Mouse (Mus musculus) heart, embryonic 13.5 days (tissue): ENCODE results near the gene Megf11. TPM values are rescaled to one million over a fixed set of nuclear protein-coding genes. Genes with fewer than 3 reads are reported as not detected.
"Not testable (repeated sequence)": the region's sequence is repeated elsewhere in the genome, so short reads cannot be mapped to it uniquely, and the experiment has no call there.

ENCODE experiments used
- ATAC-seq: fragments of 200-750 bp; cut with Nextera tagmentation; 2 replicates; pipeline ENCODE4 v1.8.0; 2017; ENCODE audit warnings: moderate TSS enrichment; ENCODE audit not compliant: insufficient number of reproducible peaks, low FRiP score, low TSS enrichment; ENCODE audit errors: extremely low read depth
- H3K27ac ChIP-seq: fragments of 300-500 bp; sonication (generic); replicated peaks from 2 replicates; pipeline ENCODE4 v1.5.1; 2015; ENCODE audit warnings: moderate library complexity, mild to moderate bottlenecking, inconsistent platforms
- H3K27me3 ChIP-seq: fragments of 300-500 bp; sonication (generic); replicated peaks from 2 replicates; pipeline ENCODE4 v1.6.1; 2015; ENCODE audit warnings: mild to moderate bottlenecking, inconsistent platforms
- H3K36me3 ChIP-seq: fragments of 300-500 bp; sonication (generic); 2 replicates; pipeline ENCODE4 v1.6.1; 2015; ENCODE audit warnings: mild to moderate bottlenecking, inconsistent platforms
- H3K4me1 ChIP-seq: fragments of 300-500 bp; sonication (generic); 2 replicates; pipeline ENCODE4 v1.6.1; 2015; ENCODE audit warnings: inconsistent platforms
- H3K4me2 ChIP-seq: fragments of 300-500 bp; sonication (generic); 2 replicates; pipeline ENCODE4 v1.6.1; 2015; ENCODE audit warnings: inconsistent platforms, mild to moderate bottlenecking, moderate library complexity
- H3K4me3 ChIP-seq: fragments of 300-500 bp; sonication (generic); 2 replicates; pipeline ENCODE4 v1.5.1; 2015; ENCODE audit warnings: moderate library complexity, mild to moderate bottlenecking, inconsistent platforms
- H3K9ac ChIP-seq: fragments of 300-500 bp; sonication (generic); 2 replicates; pipeline ENCODE4 v1.6.1; 2015; ENCODE audit warnings: inconsistent platforms, mild to moderate bottlenecking, moderate library complexity
- H3K9me3 ChIP-seq: fragments of 300-500 bp; sonication (generic); 2 replicates; pipeline ENCODE4 v1.6.1; 2016; ENCODE audit warnings: inconsistent platforms
- WGBS: fragments of 180-500 bp; shearing (Covaris S2); methylation state at CpG from one replicate; pipeline ENCODE4 v1.1.7; 2015; ENCODE audit warnings: mixed read lengths; 5-methylcytosine and 5-hydroxymethylcytosine counted together
- polyA plus RNA-seq: library from polyadenylated mRNA; unstranded; fragments of >200 nt; fragmentation: Nextera tagmentation; extraction: Ambion mirVana; gene quantifications from 2 replicates; pipeline ENCODE4 v1.2.1, GENCODE M21; 2015

Megf11 gene
- polyA plus RNA-seq, 1 experiment from 2014 or later, result 1.1 TPM

DNA sequence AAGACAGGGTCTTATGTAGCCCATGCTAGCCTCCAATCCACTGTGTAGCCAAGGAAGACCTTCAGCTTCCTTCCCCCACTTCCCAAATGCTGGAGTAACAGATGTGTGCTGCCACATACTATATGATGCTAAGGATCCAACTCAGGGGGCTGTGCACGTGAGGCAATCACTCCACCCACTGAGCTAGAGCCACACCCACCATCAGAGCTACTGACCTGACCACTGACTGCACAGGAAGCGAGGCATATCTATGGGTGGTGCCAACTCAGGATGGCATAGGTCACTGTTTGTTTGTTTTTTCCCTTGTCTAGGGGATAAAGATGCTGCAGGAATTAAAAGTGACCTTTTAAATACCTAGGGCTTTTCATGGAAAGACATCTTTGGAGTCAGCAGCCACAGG, 86.7 kb downstream of the Megf11 start:
- no peaks in the 10 kb centered on the region for H3K9me3 ChIP-seq
- peaks cover 19% of the 10 kb centered on the region for H3K27me3 ChIP-seq
- H3K4me3 ChIP-seq, result no peak overlapping the region
- H3K4me1 ChIP-seq, result 0 out of 2 replicates have a peak, but pooled peaks cover 6% of the 10 kb centered on the region
- H3K9ac ChIP-seq, result no peak overlapping the region
- WGBS, result 26% methylated on average over 2 of the region's 2 CpGs
- ATAC-seq, result no peak
- H3K27ac ChIP-seq, result no peak overlapping the region
- no peaks in the 10 kb centered on the region for H3K36me3 ChIP-seq
- H3K4me2 ChIP-seq, result no peak overlapping the region

DNA sequence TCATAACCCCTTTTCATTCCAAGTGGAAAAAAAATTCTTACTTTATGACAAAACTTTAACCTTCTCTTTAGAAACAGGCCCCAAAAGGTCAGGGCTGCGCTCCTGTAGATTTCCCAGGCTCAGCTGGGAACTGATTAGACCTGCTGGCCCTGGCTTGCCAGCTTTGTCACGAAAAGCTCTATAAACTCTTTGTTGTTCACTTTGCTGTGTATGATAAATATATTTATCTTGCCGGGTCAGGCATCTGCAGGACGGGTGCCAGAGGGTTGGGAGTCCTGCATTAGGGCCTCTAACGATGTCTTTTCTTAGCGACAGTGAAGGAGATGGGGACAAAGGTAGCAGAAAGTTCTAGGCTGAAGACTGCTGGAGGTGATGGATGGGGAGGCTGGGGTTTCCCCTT, 87.3 kb downstream of the Megf11 start:
- H3K4me1 ChIP-seq, result 0 out of 2 replicates have a peak, but pooled peaks cover 6% of the 10 kb centered on the region
- 42% methylated on average over 6 of the region's 6 CpGs for WGBS
- H3K27me3 ChIP-seq, result peaks cover 19% of the 10 kb centered on the region
- H3K9me3 ChIP-seq, result no peaks in the 10 kb centered on the region
- H3K27ac ChIP-seq, result no peak overlapping the region
- ATAC-seq, result no peak
- no peak overlapping the region for H3K4me3 ChIP-seq
- no peak overlapping the region for H3K9ac ChIP-seq
- no peak overlapping the region for H3K4me2 ChIP-seq
- H3K36me3 ChIP-seq, result no peaks in the 10 kb centered on the region

DNA sequence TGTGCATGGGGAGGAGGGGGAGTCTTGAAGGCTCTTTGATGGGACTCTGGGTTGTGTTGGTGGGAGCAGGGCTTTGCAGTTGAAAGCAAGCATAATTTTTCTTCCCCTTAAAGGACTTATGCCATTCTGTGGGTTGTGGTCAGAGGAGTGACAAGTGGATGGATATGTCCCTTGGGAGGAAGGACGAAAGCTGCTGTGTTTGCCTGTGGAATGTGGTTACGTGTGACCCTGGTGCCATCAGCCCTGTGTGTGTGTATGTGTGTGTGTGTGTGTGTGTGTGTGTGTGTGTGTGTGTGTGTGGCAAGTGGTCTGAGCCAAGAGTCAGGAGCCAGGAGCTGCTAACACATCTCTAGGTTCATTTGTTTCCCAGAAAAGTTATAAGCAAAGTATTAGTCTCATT, 87.7 kb downstream of the Megf11 start:
- Histone ChIP-seq H3K27ac (no peak overlapping the region), H3K36me3 (no peaks in the 10 kb centered on the region), H3K4me2 (no peak overlapping the region), H3K4me1 (0 out of 2 replicates have a peak, but pooled peaks cover 6% of the 10 kb centered on the region), H3K9me3 (no peaks in the 10 kb centered on the region), H3K4me3 (no peak overlapping the region), H3K9ac (no peak overlapping the region), H3K27me3 (peaks cover 20% of the 10 kb centered on the region)
- WGBS, result 53% methylated on average over 2 of the region's 2 CpGs
- no peak for ATAC-seq

DNA sequence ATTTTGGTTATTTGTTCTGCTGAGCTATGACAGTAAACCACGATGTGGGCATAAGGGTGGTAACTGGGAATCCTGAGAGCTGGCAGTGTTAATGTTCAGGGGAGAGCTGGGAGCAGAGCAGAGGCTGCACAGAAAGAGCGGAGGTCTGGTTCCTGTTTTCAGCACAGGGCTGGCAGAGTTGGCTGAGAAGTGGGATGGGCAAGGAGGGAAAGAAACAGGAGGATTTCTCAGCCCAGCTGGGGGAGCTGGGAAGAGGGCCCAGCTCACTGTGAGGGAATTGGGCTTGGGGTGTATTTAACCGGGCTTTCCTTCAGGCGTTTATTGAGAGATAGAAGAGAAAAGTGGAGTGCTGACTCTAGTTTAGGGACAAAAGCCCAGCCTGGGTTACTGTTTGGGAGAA, 88.3 kb downstream of the Megf11 start:
- peaks cover 22% of the 10 kb centered on the region for H3K27me3 ChIP-seq
- ATAC-seq, result no peak
- WGBS, result 50% methylated on average over 4 of the region's 4 CpGs
- no peaks in the 10 kb centered on the region for H3K36me3 ChIP-seq
- H3K4me2 ChIP-seq, result no peak overlapping the region
- no peaks in the 10 kb centered on the region for H3K9me3 ChIP-seq
- no peak overlapping the region for H3K27ac ChIP-seq
- H3K4me3 ChIP-seq, result no peak overlapping the region
- no peak overlapping the region for H3K9ac ChIP-seq
- H3K4me1 ChIP-seq, result 0 out of 2 replicates have a peak, but pooled peaks cover 6% of the 10 kb centered on the region

DNA sequence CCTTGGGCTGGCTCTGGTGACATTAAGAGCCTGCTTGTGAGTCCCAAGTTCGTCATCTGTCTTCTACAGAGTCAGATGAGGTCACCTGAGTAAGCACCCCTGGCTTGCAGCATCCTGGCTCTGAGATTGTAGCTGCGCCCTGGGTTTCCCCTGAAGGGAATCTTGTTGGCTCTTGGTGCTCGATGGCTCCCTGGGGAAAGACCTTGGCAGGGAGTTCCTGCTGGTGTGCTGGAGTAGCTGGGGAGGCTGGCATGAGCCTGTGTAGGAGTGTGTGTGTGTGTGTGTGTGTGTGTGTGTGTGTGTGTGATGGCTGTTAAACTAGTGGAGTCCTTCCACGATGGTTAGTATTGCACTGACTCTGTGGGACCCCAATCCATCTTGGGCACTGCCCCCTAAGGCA, 88.7 kb downstream of the Megf11 start:
- Histone ChIP-seq H3K9me3 (no peaks in the 10 kb centered on the region), H3K9ac (no peak overlapping the region)

DNA sequence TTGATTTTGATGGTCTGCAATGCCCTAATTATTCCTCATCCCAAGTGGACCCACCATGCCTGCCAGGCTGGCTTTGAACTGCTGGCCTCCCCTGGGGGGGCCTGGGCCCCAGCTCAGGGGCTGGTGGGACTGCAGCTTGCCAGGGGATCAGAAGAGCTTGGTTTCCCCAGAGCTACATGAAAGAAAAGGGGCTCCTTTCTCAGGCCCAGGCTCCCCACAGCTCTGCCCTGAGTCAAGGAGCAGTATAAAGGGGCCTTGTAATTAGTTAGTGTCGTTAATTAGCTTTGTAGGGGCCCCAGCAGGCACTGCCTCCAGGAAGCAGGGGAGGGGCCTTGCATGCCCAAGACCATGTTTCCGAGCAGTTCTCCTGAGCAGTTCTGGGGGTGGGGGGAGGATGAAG, 90.5 kb downstream of the Megf11 start:
- WGBS, result 34% methylated on average over 2 of the region's 2 CpGs

More for the DNA sequence above, 88.7 kb downstream of the Megf11 start:
- H3K36me3 ChIP-seq, result no peaks in the 10 kb centered on the region
- WGBS, result 38% methylated on average over 4 of the region's 4 CpGs
- H3K4me1 ChIP-seq, result 0 out of 2 replicates have a peak, but pooled peaks cover 6% of the 10 kb centered on the region
- peaks cover 22% of the 10 kb centered on the region for H3K27me3 ChIP-seq
- no peak for ATAC-seq
- no peak overlapping the region for H3K4me3 ChIP-seq
- H3K4me2 ChIP-seq, result no peak overlapping the region
- H3K27ac ChIP-seq, result no peak overlapping the region

DNA sequence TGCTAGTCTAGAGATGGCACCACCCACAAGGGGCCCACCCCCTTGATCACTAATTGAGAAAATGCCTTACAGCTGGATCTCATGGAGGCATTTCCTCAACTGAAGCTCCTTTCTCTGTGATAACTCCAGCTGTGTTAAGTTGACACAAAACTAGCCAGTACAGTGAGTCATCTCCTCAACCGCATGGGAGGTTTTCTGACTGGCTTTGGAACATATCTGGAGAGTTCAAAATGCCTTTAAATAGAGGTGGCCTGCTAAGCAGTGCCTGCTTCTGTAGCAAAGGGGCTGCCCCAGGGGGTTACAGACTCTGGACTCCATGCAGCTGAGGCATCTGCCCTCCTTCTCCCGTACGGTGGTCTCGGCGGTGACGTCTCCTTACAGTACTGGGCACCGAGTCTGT, 92.0 kb downstream of the Megf11 start:
- not testable (repeated sequence) for H3K9ac ChIP-seq, H3K4me1 ChIP-seq, ATAC-seq, H3K9me3 ChIP-seq, H3K27ac ChIP-seq, H3K36me3 ChIP-seq, H3K4me2 ChIP-seq, H3K4me3 ChIP-seq
- peaks cover 25% of the 10 kb centered on the region for H3K27me3 ChIP-seq
- 73% methylated on average over 7 of the region's 7 CpGs for WGBS

More for the DNA sequence above, 90.5 kb downstream of the Megf11 start:
- Histone ChIP-seq H3K27ac (no peak overlapping the region), H3K36me3 (no peaks in the 10 kb centered on the region), H3K4me1 (0 out of 2 replicates have a peak, but pooled peaks cover 6% of the 10 kb centered on the region), H3K27me3 (peaks cover 25% of the 10 kb centered on the region), H3K4me3 (no peak overlapping the region), H3K9ac (no peak overlapping the region), H3K9me3 (no peaks in the 10 kb centered on the region), H3K4me2 (no peak overlapping the region)
- no peak for ATAC-seq

DNA sequence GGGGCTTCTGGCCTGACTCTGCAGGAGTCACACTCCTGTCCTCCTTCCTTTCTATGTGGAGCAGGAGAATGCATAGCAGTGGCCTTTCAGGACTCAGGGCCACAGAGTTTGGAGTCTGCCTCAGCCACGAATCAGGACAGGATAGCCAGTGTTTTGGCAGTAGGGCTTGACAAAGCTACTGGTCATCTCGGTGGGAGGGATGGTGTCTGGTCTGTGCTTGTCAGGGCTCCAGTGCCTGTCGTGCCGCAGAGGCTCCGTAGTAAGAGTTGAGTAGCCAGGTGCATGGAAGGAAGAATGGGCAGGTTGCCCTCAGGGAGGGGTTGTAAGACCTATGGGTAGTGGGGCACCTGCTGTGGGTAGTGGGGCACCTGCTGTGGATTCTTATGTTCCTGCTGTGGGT, 96.7 kb downstream of the Megf11 start:
- H3K9ac ChIP-seq, result no peak overlapping the region
- no peak overlapping the region for H3K27ac ChIP-seq
- H3K4me3 ChIP-seq, result no peak overlapping the region
- 60% methylated on average over 5 of the region's 5 CpGs for WGBS
- H3K4me2 ChIP-seq, result no peak overlapping the region
- no peak for ATAC-seq
- H3K27me3 ChIP-seq, result peaks cover 15% of the 10 kb centered on the region; the same call in 1 of the 2 replicates
- H3K9me3 ChIP-seq, result no peaks in the 10 kb centered on the region
- no peaks in the 10 kb centered on the region for H3K4me1 ChIP-seq
- H3K36me3 ChIP-seq, result no peaks in the 10 kb centered on the region

DNA sequence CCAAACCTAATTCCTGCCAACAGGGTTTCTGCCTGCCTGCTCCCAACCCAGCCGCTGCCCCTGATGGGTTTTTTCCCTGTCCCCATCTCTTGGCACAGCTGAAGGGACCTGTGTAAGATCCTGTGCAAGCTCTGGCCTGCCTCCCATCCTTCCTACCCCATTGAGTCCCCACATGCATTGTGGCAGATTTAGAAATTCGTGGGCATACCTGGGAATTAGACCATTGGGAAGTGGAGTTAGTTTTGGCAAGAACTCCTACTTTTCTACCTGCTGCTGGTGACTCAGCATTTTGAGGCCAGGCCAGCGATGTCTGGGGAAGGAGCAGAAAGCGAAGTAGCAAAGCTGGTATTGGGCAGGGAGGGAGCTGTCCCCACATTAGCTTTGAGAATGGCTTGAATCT, 102.0 kb downstream of the Megf11 start:
- H3K27ac ChIP-seq, result no peak overlapping the region
- H3K4me2 ChIP-seq, result no peak overlapping the region
- peaks cover 19% of the 10 kb centered on the region for H3K27me3 ChIP-seq
- no peak overlapping the region for H3K9ac ChIP-seq
- no peaks in the 10 kb centered on the region for H3K36me3 ChIP-seq
- H3K9me3 ChIP-seq, result no peaks in the 10 kb centered on the region
- WGBS, result 48% methylated on average over 4 of the region's 4 CpGs
- ATAC-seq, result no peak
- no peaks in the 10 kb centered on the region for H3K4me1 ChIP-seq
- no peak overlapping the region for H3K4me3 ChIP-seq

DNA sequence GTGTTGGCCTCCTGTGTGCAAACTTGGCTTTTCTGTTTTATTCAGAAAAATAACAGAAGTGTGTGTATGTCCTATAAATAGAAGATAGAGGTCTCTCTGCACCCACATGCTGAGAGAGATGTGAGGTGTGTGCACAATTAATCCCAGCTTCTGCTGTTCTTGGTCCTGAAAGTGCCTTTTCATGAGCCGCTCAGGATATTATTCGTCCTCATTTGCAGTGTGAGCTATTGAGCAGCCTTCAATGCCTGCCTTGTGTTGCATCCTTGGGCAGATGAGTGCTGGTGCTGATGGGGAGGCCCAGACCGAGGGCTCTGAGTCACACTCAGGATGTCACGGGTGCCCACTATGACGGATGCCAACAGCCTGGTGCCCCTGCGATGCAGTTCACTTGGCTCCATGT, 109.2 kb downstream of the Megf11 start:
- no peaks in the 10 kb centered on the region for H3K9me3 ChIP-seq
- H3K27ac ChIP-seq, result no peak overlapping the region
- H3K27me3 ChIP-seq, result no peaks in the 10 kb centered on the region
- no peak overlapping the region for H3K9ac ChIP-seq
- H3K36me3 ChIP-seq, result no peaks in the 10 kb centered on the region
- H3K4me3 ChIP-seq, result no peak overlapping the region
- H3K4me2 ChIP-seq, result no peak overlapping the region
- no peak for ATAC-seq
- H3K4me1 ChIP-seq, result no peaks in the 10 kb centered on the region; the same call in 1 of the 2 replicates
- WGBS, result 80% methylated on average over 6 of the region's 6 CpGs

DNA sequence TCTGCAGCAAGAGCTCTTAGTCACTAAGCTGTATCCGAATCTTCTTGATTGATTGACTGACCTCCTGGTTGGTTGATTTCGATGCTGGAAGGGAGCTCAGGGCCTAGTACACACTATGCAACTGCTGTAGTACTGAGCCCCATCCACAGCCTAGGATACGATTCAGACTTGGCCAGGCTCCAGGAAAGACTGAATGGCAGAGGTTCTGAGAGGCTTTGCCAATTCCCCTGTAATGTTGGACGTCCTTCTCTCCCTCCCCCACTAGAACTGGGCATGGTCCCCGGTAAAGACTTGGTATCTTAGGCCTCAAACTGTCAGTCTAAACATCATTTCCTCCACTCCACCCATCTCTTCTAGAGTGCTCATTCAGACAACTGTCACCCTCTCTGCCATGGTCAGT, 113.5 kb downstream of the Megf11 start:
- H3K4me2 ChIP-seq, result no peak overlapping the region
- 53% methylated on average over 5 of the region's 5 CpGs for WGBS
- ATAC-seq, result no peak

DNA sequence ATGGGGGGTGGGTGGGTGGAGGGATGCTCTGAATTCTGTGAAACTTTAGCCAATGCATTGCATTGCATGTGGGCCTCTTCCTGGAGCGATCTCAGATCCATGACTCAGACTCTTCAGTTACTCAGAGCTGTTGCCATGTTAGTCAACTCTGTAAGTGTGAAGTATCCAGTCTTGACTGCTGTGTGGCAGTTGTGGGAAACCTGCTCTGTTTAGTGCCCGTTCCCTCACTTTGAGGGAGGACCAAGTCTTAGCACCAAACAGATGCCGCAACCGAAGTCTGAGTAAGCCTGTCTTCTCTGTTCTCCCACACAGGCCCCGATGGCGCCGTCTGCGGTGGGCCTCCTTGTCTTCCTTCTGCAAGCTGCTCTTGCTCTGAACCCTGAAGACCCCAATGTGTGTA, 115.8 kb downstream of the Megf11 start:
- Histone ChIP-seq H3K9ac (no peak overlapping the region), H3K36me3 (no peaks in the 10 kb centered on the region), H3K4me3 (no peak overlapping the region), H3K4me1 (no peaks in the 10 kb centered on the region; the same call in 1 of the 2 replicates), H3K9me3 (no peaks in the 10 kb centered on the region), H3K27ac (no peak overlapping the region), H3K4me2 (no peak overlapping the region), H3K27me3 (0 out of 2 replicates have a peak, but pooled peaks cover 7% of the 10 kb centered on the region)
- WGBS, result 82% methylated on average over 8 of the region's 8 CpGs
- ATAC-seq, result no peak

More for the DNA sequence above, 113.5 kb downstream of the Megf11 start:
- H3K9me3 ChIP-seq, result no peaks in the 10 kb centered on the region
- no peaks in the 10 kb centered on the region; the same call in 1 of the 2 replicates for H3K4me1 ChIP-seq
- 0 out of 2 replicates have a peak, but pooled peaks cover 5% of the 10 kb centered on the region for H3K27me3 ChIP-seq
- no peak overlapping the region for H3K9ac ChIP-seq
- no peak overlapping the region for H3K4me3 ChIP-seq
- H3K36me3 ChIP-seq, result no peaks in the 10 kb centered on the region
- H3K27ac ChIP-seq, result no peak overlapping the region
